Mouse (Mus musculus): Measurements from ENCODE around the gene Crb2.

Crb2 gene

DNA sequence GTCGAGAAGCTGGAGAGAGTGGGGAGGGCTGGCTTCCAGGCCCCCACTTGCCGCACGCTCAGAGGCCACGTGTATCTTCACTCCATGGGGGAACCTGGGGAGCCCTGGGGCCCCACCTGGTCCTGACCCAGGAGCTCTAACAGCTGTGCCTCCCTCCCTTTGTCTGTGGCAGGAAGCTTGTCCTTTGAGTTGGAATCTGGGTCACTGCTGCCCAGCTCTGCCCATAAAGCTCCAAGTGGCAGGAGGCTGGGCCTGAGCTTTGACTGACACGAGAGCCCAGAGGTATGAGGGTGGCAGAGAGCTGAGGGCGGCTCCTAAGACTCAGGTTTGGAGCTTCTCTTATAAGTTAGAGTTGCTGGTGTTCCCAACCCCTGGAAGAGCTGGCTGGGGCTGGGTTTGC lies 23.1 kb downstream of the Crb2 start:
- no peak for DNase-seq (ENCODE audit: low read depth)

DNA sequence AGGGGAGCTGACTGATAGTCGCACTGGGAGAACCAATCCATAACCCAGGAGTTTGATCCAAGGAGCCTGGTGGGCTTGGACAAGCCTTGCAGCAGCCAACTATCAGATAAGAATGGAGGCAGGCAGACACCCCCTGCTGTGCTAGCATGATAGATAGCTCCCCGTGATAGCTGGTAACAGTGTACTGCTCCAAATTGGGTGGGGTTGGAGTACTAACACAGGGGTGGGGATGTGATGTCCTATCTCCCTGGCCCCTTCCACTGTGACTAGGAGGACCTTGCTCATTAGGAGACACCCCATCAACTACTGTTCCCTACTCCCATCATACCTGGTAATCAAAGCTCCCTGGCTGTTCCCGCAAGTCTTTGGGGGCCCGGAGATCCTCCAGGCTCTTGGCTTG lies 25.6 kb downstream of the Crb2 start:
- no peak for DNase-seq (ENCODE audit: low read depth)

DNA sequence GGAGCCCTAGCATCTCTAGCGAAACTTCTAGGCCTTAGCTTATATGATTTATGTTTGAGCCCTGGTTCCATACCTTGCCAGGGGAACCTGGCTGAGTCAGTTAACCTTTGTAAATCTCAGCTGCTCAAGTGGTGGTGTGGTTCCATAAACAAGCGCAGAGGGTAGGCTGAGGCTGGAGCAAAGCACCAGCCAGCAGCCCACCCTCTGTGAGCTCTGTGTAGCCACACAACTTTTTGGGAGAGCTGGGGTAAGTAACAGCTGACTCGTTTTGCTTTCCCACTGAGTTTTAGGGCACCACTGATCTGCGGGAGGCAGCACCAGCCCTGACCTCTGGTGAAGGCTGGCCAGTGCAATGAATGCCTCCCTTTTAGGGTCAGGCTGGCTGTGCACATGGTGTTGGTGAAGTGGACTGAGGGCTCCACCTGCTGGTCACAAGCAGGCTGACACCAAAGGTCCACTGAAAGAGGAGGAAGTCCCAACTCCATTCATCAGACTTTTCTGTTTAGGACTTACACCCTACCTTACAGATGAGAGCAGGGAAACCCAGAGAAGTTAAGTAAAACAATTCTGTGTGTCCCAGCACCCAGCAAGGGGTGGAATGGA lies 26.7 kb downstream of the Crb2 start:
- peak; percentile 55 for DNase-seq (ENCODE audit: low read depth)

DNA sequence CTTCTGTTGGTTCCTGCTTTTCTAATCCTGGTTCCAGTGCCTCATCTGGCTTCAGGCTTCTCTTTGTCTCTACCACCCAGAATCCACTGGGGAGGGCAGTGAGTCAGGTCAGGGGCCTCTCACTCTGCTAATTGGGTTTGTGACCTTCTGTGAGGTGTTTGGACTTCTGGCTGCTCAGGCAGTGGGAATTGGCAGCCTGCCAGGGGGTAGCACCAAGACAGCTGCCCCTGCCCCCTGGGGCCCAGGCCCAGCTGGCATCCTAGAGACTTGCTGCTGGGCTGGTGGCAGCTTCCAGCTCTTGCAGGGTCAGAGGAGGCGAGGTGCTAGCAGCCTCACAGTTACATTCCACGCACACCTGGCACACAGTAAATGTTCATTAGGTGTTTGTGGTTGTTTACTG lies 35.6 kb downstream of the Crb2 start:
- no peak for DNase-seq (ENCODE audit: low read depth)

GRCm38 (mm10) chr2:37812401-37812800 lies 36.4 kb downstream of the Crb2 start:
- no peak for DNase-seq (ENCODE audit: low read depth)

- DNase-seq (ENCODE audit: low read depth), result no peak
These were observed 38.8 kb downstream of the Crb2 start for GRCm38 (mm10) chr2:37814820-37815361.

DNA sequence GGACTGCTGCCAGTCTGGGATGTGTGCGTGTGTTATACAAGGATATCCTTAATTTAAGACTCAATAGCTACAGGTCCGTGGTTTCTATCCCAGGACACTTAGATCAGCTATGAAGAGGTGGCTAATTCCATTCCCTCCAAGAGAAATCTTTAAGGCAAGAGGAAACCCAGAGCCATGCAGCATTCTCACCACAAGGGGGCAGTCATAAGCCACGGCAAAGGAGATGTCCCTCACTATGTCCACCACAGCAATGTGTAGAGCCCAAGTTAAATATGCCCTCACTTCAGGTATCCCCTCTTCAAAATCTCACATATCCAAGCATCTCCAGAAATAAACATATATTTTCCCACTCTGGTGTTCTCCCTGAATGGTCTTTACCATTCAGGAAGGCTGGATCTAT lies 39.6 kb downstream of the Crb2 start:
- peak; percentile 53 for DNase-seq (ENCODE audit: low read depth)

- no peak for DNase-seq (ENCODE audit: low read depth)
These were observed 42.9 kb downstream of the Crb2 start for GRCm38 (mm10) chr2:37818761-37819525.

GRCm38 (mm10) chr2:37819526-37820152 lies 43.6 kb downstream of the Crb2 start:
- no peak for DNase-seq (ENCODE audit: low read depth)

- DNase-seq (ENCODE audit: low read depth), result no peak
These were observed 46.1 kb downstream of the Crb2 start for GRCm38 (mm10) chr2:37822122-37822521.

DNA sequence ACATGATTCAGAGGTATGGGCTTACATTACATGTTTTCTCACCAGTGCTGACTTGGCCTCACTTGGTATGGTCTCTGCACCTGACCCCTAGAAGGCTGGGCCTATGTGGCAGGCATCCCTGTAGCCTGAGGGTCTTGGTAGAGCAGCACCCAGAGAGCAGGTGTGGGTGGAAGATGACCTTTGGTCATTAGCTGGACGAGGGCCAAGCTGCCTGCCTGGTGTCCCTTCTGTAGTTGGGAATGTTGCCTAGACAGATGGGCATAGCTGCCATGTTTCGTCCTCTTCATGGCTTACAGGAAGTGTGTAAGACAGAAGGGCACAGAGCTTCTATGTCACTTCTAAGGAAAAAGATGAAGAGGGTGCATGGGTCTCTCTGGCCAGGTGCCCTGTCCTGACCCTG lies 47.8 kb downstream of the Crb2 start:
- DNase-seq (ENCODE audit: low read depth), result no peak

DNA sequence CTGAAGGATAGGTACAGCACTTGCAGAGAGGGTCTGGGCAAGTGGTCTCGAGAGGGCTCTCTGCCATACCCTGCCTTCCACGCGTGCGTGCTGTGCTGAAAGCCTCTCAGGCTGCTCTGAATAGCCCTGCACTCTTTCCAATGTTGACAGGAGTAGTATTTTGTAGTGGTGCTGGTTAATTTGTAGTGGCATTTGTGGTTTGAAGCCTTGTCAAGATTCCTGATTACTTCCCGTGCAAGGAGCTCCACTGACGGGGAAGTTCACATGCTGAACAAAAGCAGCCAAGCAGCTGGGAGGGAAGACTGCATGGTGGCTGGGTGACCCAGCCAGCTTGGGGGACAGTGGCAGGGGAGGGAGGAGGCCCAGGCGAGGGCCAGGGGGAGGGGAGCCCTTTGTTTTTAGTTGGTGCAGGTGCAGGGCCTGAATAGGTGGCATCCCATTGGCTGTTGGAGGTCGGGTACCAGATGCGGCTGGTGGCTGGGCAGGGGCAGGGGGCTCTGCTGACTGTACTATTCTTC lies 53.8 kb downstream of the Crb2 start:
- DNase-seq (ENCODE audit: low read depth), result no peak

- no peak for DNase-seq (ENCODE audit: low read depth)
These were observed 56.2 kb downstream of the Crb2 start for GRCm38 (mm10) chr2:37832253-37832652.

- DNase-seq (ENCODE audit: low read depth), result no peak
These were observed 60.9 kb downstream of the Crb2 start for GRCm38 (mm10) chr2:37836926-37837325.

DNA sequence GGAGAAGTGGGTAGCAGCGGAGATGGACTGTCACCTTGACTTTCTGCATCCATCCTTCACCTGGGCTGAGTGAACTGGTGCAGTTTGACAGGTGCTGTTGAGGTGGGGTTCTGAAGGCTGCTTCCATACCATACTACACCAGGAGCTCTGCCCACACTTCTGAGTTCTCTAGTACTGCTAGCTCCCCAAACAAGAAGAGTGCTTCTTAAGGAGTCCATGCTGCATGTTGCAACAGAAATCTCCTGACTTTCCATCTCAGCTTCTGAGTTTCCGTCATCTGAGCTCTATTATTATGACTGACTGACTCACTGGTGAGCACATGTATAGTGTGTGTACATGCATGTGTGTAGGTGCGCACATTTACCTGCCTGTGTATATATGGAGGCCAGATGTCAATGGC lies 61.5 kb downstream of the Crb2 start:
- DNase-seq (ENCODE audit: low read depth), result no peak

DNA sequence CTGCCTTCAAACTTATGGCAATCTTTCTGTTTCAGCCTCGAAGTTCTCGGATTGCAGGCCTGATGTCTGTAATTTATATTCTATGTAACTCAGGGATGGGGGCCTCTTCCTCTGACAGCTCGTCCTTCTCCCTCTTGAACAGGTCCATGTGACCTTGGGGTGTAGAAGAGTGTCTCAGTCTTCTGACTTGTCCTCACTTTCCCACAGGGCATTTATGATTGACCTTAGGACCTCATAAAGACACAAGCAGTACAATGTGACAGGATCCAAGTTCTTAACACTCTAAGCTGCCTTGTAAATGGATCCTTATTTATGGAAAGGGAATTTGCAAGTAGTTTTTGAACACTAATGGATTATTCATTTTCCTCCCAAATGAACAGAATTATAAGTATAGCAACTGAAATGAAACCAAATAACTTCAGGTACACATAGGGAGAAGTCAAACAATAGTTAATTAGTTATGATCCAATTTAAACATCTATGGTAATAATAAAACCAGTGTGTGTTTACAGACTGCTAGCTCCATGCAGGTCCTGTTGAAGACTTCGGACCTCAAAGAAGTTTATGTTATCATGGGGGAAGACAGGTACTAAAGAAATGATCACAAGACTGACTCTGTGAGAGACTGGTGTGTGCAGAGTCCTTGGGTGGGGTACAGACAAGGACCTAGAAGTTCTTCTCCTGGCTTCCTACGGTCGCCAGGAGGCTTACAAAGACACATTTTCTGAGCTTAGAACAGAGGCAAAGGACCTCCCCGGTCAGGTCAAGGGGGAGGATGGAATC lies 62.3 kb downstream of the Crb2 start:
- no peak for DNase-seq (ENCODE audit: low read depth)

- no peak for DNase-seq (ENCODE audit: low read depth)
These were observed 63.9 kb downstream of the Crb2 start for GRCm38 (mm10) chr2:37839922-37840321.

GRCm38 (mm10) chr2:37842151-37842569 lies 66.1 kb downstream of the Crb2 start:
- DNase-seq (ENCODE audit: low read depth), result no peak

GRCm38 (mm10) chr2:37842719-37843118 lies 66.7 kb downstream of the Crb2 start:
- no peak for DNase-seq (ENCODE audit: low read depth)

All from c-Kit-positive CD71-positive TER-119-negative erythroid progenitor cells, embryonic 14.5 days (primary cell).